Mouse (Mus musculus) small intestine, adult 2 months (tissue): ENCODE results near the gene Plekho1.

Experiments
- CTCF ChIP-seq: fragments of 200-500 bp; IDR thresholded peaks from 2 replicates; pipeline ENCODE4 v1.5.1; 2012; ENCODE audit warnings: low read depth, mild to moderate bottlenecking, control low read depth, inconsistent platforms, low read length, moderate library complexity, mixed read lengths; ENCODE audit not compliant: insufficient replicate concordance, insufficient read length; ENCODE audit errors: extremely low read depth
- POLR2A ChIP-seq: fragments of 200-500 bp; IDR thresholded peaks from 2 replicates; pipeline ENCODE4 v1.6.1; 2012; ENCODE audit warnings: low read depth, mild to moderate bottlenecking, control low read depth, inconsistent platforms, low read length, moderate library complexity

- TF ChIP-seq CTCF (no peak), POLR2A (no peak)
These were observed 5.3 kb downstream of the Plekho1 start for GRCm38 (mm10) chr3:95990413-95990941.
